Mouse (Mus musculus) cerebellum, adult (tissue): ENCODE measurements at regions not wholly inside any gene's neighbourhood (a gene's known extent, or its start where the extent isn't known, plus 50 kb on each side); places are given as distances from the start of the nearest gene placed in this dataset.

Experiments
- ATAC-seq: cut with Nextera tagmentation; 2 replicates; pipeline ENCODE4 v1.9.2; 2017; ENCODE audit warnings: mild to moderate bottlenecking, moderate library complexity, mixed read lengths; ENCODE audit not compliant: insufficient number of reproducible peaks, low FRiP score, low TSS enrichment

GRCm38 (mm10) chr8:126696346-126697010, 102.7 kb upstream of the Irf2bp2 start:
- ATAC-seq: no peak; the same call in 1 of the 2 replicates

DNA sequence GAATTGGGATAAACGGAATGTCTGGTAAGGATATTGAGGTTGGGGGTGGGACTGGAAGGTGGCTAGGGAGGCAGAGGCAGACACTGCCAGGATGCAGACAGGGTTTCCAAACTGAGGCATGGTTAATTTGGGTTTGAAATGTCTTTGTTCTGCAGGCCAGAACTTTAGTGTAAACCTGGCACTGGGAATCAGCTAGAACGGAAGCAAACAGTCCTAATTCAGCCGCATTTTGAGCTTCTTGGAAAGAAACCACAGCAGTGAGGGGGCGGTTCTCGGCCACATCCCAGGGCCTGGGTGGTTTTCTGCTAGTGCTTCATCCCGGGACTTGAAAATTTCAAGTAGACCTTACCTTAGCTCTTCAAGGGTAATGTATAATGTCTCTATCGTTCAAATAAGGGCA, 100.6 kb upstream of the Irf2bp2 start:
- peak; percentile 20; the same call in 1 of the 2 replicates for ATAC-seq

DNA sequence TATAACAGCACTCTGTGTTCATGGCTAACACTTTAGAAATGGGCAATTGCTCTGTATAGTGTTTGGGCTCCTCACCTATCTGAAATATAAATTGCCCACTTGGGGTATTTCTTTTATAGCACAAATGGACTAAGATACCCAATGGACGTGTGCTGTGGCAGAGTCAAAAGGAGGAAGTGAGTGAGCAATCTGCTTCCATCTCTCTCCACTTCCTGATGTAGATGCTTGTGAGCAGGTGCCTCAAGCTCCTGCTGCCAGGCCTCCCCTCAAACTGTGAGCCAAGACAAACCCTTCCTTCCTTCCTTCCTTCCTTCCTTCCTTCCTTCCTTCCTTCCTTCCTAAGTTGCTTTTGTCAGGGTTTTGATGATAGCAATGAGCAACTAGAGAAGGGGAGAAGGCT, 99.9 kb upstream of the Irf2bp2 start:
- ATAC-seq: no peak

GRCm38 (mm10) chr8:126692711-126693110, 98.9 kb upstream of the Irf2bp2 start:
- no peak for ATAC-seq

DNA sequence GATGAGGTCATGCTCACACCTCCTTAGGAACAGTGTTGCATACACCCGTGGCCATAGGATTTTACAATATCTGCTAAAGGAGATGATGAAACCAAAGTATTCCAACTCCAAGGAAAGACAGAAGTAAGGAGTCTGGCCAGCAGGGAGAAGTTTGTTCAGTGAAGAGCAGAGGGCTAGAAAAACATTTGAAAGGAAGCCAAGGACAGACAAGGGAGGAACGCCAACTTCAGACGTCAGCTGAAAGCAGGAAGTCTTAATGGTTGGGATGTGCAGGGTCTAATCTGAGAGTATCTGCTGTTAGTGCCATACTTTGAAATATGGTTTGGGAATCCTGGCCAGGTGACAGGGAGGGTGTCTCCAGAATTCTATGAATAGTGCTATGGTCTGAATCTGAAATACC, 98.5 kb upstream of the Irf2bp2 start:
- ATAC-seq: no peak

DNA sequence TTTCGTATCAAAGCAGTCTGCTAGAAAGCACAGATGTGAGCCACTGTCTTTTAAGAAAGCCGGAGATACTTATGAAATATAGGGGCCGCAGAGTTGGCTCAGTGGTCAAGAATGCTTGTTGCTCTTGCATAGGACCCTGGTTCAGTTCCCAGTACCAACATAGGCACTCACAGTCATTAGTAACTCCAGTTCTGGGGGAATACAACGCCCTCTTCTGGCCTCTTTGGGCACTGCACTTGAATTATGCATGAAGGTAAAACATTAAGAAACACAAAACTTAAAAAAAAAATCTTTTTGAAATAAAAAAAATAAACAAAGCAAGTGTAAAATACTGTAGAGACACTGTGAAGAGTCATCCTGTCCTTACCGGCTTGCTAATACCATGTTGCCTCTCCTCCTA, 94.7 kb upstream of the Irf2bp2 start:
- no peak for ATAC-seq

GRCm38 (mm10) chr8:126688014-126688413, 94.2 kb upstream of the Irf2bp2 start:
- ATAC-seq: no peak

GRCm38 (mm10) chr8:126686827-126687226, 93.0 kb upstream of the Irf2bp2 start:
- no peak for ATAC-seq

GRCm38 (mm10) chr8:126685365-126685764, 91.6 kb upstream of the Irf2bp2 start:
- ATAC-seq: no peak

DNA sequence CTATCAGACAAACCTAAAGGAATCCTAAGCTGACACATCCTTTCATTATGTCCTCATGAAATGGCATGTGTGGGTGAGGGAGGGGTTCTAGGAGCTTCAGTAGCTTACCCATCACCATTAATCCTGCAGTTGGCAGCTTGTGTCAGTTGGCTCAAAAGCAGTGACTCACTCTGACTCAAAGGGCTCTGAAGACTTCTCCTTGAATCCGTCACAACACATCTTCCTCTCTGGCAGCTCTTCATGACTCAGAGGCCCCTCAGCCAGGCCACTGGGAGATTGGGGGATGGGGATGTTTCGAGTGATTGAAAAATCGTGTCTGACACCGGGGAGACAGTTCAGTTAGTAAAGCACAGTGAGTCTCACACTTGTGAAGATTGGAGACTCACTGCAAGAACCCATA, 90.2 kb upstream of the Irf2bp2 start:
- ATAC-seq: no peak

GRCm38 (mm10) chr8:126683555-126683947, 89.8 kb upstream of the Irf2bp2 start:
- ATAC-seq: no peak

- ATAC-seq: no peak
Observed at GRCm38 (mm10) chr8:126682817-126683554, 89.2 kb upstream of the Irf2bp2 start.

DNA sequence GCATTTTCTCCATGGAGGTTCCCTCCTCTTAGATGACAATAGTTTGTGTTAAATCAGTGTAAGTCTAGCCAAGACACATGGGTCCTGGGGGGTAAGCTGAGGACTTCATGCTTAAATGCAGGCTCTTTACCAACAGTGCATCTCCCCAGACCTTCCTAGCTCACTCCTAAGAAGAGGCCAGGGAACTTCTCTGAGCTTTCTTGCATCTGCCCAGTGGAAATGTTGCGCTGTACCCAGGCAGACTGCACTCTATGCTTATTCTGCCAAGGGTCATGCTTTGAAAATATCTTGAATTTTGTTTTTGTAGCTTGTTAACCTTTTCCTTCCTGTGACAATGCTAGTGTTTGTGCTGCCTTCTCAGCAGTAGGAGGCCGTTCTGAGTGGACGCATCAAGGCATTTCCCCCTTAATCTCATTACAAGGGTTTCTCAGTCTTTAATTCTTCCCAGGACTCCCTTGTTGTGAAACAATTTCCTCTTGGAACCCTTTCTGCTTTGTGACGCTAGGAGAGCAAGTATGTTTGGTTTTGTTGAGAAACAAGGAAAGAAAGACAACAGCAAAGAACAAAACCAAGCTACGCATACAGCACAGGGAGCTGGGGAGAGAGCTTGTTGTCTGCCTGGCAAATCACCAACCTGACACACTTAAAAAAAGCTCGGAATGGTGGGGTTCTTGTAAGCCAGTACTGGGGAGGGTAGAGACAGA, 88.3 kb upstream of the Irf2bp2 start:
- no peak for ATAC-seq

GRCm38 (mm10) chr8:126678004-126678751, 84.4 kb upstream of the Irf2bp2 start:
- no peak for ATAC-seq

DNA sequence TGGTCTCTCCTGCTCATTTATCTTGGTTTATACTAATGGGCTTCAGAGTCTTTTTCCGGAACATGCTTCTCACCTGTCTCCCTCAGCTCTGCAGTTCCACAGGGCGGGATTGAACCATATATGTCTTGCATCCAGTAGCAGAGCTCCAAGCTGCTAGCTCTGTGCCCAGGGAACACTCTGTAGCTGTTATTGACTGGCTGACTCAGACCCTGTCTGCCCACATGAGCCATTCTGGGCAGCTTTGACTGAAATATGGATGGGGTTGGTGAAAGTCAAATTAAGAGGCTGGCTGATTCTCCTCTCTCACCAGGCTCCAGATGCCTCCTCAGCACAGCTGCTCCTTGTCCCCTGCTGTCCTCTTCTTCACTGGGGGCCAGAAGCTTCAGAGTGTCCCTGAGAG, 81.4 kb upstream of the Irf2bp2 start:
- ATAC-seq: no peak

DNA sequence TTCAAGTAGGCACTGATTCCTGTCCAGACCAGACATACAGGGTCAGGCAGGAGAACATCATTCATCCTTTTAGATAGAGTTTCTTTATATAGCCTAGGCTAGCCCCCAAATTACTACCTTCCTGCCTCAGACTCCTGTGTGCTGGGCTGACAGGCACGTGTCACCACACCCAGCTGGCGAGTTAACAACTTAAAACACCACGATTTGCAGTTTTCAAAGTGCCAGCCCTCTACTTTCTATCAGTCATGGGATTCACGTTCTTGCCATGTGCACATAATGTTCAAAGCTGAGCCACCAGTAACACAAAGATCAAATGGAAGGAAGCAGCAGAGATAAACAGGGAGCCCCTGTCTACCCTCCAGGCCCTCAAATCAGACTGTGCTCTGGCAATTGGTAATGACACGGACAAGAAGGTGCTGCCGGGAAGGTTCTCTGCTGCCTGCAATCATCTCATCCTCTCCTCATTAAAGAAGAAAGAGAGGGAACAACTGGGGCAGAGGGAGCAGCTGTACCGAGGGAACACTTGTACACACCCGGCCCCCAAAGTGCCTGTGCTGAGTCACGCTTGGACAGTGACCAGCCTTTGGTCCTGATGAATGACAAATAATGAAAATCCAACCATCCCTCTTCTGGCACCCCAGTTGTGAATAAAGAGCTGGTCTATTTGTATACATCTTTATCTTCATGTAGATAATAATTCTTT, 79.4 kb upstream of the Irf2bp2 start:
- no peak for ATAC-seq

DNA sequence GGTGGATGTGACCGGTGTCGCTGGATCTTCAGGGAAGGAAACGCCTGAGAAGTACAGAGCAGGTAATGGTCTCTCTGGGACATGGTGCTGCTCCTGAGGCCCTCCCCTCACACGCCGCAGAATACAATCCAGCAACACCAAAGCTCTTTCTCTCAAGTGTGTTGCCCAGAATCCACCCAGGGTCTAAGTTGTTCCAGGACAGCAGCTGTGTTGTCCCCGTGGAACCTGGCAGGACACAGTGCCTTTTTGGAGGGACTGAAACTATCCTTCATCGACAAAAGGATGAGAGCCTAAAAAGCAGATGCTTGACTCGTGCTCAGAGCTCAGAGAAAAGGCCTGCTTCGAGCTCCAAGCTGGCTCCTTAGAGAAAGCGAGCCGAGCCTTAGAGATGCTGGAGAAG, 77.8 kb upstream of the Irf2bp2 start:
- no peak for ATAC-seq

DNA sequence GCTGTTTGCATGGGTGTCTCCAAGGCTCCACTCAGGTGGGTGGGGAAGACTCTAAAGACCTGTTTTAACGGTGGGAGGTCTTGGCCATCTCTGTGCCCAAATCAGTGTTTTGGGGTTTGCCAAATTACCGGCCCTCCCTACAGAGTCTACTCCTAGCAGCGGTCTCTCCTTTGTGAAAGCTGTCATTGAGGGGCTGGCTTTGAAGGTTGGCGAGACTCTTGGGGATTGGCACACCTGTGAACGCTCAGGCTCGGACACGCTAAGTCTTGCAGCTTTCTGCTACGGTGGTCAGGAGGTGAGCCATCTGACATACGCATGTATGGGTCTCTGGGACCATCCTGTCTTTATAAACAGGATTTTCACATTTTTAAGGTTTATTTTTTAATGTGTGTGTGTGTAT, 76.1 kb upstream of the Irf2bp2 start:
- no peak for ATAC-seq

- no peak for ATAC-seq
Observed at GRCm38 (mm10) chr8:126669154-126669553, 75.4 kb upstream of the Irf2bp2 start.

DNA sequence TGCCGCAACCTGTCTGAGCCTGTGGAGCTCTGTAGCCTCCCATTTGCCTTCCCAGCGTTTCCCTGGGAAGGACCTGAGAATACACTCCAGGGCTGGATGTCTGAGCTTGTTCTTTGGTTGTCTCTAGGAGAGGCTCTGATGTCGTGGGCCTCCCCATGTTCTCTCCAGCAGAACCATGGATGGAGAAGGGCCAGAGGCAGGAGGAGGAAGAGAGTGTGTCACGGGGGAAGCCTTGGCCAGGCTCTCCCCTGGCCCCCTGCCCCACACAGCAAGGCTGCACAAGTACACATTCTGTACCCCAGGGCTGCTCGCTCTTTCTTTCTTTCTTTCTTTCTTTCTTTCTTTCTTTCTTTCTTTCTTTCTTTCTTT, 74.9 kb upstream of the Irf2bp2 start:
- ATAC-seq: no peak
